Mouse (Mus musculus) G1E (cell line): Measurements from ENCODE around the gene Itgb5.

Experiments
- CTCF ChIP-seq: IDR thresholded peaks from 2 replicates; pipeline ENCODE4 v1.5.1; 2012; ENCODE audit warnings: low read depth, low read length, inconsistent platforms, mixed read lengths
- GATA1 ChIP-seq: IDR thresholded peaks from 2 replicates; pipeline ENCODE4 v1.6.1; 2012; ENCODE audit warnings: borderline replicate concordance, low read length, inconsistent platforms, mixed read lengths
- TAL1 ChIP-seq: conservative IDR thresholded peaks from 2 replicates; pipeline ENCODE4 v1.6.1; 2012; ENCODE audit warnings: low read depth, low read length, inconsistent platforms, mixed read lengths

- TF ChIP-seq CTCF (no peak), GATA1 (no peak), TAL1 (no peak)
These were observed 136.5 kb downstream of the Itgb5 start for GRCm38 (mm10) chr16:33965878-33966537.
